Mouse (Mus musculus): ENCODE results near the gene Fam228b.

DNA sequence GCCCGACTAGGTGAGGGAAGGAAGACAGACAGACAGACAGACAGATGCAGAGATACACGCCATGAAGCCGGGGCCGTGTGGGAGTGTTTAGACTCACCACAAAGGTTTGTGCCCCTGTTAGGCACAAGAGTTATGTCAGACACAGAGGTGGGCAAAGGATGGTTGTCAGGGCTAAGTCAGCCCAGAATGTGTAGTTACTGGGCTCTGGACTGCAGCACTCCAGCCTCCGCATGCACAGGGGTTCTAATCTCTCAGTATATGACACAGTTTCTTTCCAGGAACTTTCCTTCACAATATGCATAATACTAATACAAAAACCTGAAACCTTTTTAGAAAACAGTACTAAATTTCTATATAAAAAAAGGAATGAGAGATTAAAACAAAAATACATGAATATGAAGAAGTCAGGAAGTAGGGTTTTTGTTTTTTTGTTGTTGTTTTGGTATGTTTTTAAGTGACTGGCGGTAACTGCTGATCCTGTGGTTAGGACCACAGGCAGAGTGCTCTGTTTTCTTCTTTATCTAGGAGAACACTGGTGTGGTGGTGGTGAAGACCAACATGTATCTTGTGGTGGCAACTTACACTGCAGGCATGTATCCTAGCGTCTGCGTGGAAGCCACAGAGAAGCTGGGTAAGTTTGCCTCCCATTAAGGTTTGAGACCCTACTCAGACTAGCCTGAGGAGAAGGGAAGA lies 6.0 kb upstream of the Fam228b start:
- TF ChIP-seq CTCF (IDR thresholded peaks at IDR 0.05; ENCODE audit: low read depth) (no peak), EP300 (optimal IDR thresholded peaks at IDR 0.05) (no peak)
